Mouse (Mus musculus): ENCODE data around the gene Gsta3. TPM values are rescaled to one million over a fixed set of nuclear protein-coding genes. Genes with fewer than 3 reads are reported as not detected.
"Not testable (repeated sequence)": the region's sequence is repeated elsewhere in the genome, so short reads cannot be mapped to it uniquely, and the experiment has no call there.

The Gsta3 gene
- total and polyA plus RNA-seq, 2 experiments from 2014 or later: 0.34 to 0.67 TPM

GRCm38 (mm10) chr1:21264747-21265146 lies 24.4 kb downstream of the Gsta3 start:
- ATAC-seq (ENCODE audit: insufficient read depth, low read depth): no peak
- WGBS: 77% methylated on average over 8 of the region's 8 CpGs

GRCm38 (mm10) chr1:21266766-21267165 lies 26.4 kb downstream of the Gsta3 start:
- Histone ChIP-seq H3K4me3 (ENCODE audit: low read depth, low read length) (no peak overlapping the region), H3K27ac (ENCODE audit: low read depth) (no peak overlapping the region), H3K4me1 (ENCODE audit: control insufficient read depth, insufficient read depth) (no peaks in the 10 kb centered on the region), H3K36me3 (replicated peaks; ENCODE audit: control insufficient read depth, insufficient read depth, low read length) (no peaks in the 10 kb centered on the region), H3K4me2 (ENCODE audit: low read depth, low read length) (no peak overlapping the region), H3K9ac (replicated peaks; ENCODE audit: low read depth, low read length) (no peak overlapping the region), H3K9me3 (replicated peaks; ENCODE audit: control insufficient read depth, low read length) (no peaks in the 10 kb centered on the region), H3K27me3 (ENCODE audit: control insufficient read depth, insufficient read depth, low read length) (no peaks in the 10 kb centered on the region)
- DNase-seq (ENCODE audit: low spot score): no peak
- WGBS: 87% methylated on average over 1 of the region's 1 CpGs
- TF ChIP-seq CTCF (IDR thresholded peaks at IDR 0.05; ENCODE audit: low read depth): no peak
- no peak for TF ChIP-seq EP300 (IDR thresholded peaks at IDR 0.05; ENCODE audit: low read depth)
- no peak for ATAC-seq (ENCODE audit: insufficient read depth, low read depth)

More at GRCm38 (mm10) chr1:21264747-21265146, 24.4 kb downstream of the Gsta3 start:
- no peak for TF ChIP-seq EP300 (IDR thresholded peaks at IDR 0.05; ENCODE audit: low read depth)
- TF ChIP-seq CTCF (IDR thresholded peaks at IDR 0.05; ENCODE audit: low read depth): no peak
- Histone ChIP-seq H3K27ac (ENCODE audit: low read depth) (no peak overlapping the region), H3K9ac (replicated peaks; ENCODE audit: low read depth, low read length) (no peak overlapping the region), H3K4me3 (ENCODE audit: low read depth, low read length) (no peak overlapping the region), H3K4me1 (ENCODE audit: control insufficient read depth, insufficient read depth) (no peaks in the 10 kb centered on the region), H3K36me3 (replicated peaks; ENCODE audit: control insufficient read depth, insufficient read depth, low read length) (no peaks in the 10 kb centered on the region), H3K4me2 (ENCODE audit: low read depth, low read length) (no peak overlapping the region), H3K9me3 (replicated peaks; ENCODE audit: control insufficient read depth, low read length) (no peaks in the 10 kb centered on the region), H3K27me3 (ENCODE audit: control insufficient read depth, insufficient read depth, low read length) (no peaks in the 10 kb centered on the region)
- no peak for DNase-seq (ENCODE audit: low spot score)

- not testable (repeated sequence) for H3K9ac ChIP-seq (replicated peaks; ENCODE audit: low read depth, low read length); DNase-seq (ENCODE audit: low spot score); H3K27ac ChIP-seq (ENCODE audit: low read depth); H3K4me1 ChIP-seq (ENCODE audit: control insufficient read depth, insufficient read depth); ATAC-seq (ENCODE audit: insufficient read depth, low read depth); H3K9me3 ChIP-seq (replicated peaks; ENCODE audit: control insufficient read depth, low read length); H3K36me3 ChIP-seq (replicated peaks; ENCODE audit: control insufficient read depth, insufficient read depth, low read length); H3K4me2 ChIP-seq (ENCODE audit: low read depth, low read length); H3K27me3 ChIP-seq (ENCODE audit: control insufficient read depth, insufficient read depth, low read length); H3K4me3 ChIP-seq (ENCODE audit: low read depth, low read length)
- WGBS: 79% methylated on average over 6 of the region's 7 CpGs
Measured at GRCm38 (mm10) chr1:21267466-21267865, 27.1 kb downstream of the Gsta3 start.

GRCm38 (mm10) chr1:21271343-21272055 lies 31.1 kb downstream of the Gsta3 start:
- peak overlapping the region; percentile 69 for H3K4me2 ChIP-seq (ENCODE audit: low read depth, low read length)
- WGBS: 16% methylated on average over 18 of the region's 18 CpGs
- TF ChIP-seq EP300 (IDR thresholded peaks at IDR 0.05; ENCODE audit: low read depth) (no peak), CTCF (IDR thresholded peaks at IDR 0.05; ENCODE audit: low read depth) (peak; percentile 69)
- ATAC-seq (ENCODE audit: insufficient read depth, low read depth): peak; percentile 64; the same call in 1 of the 2 replicates
- no peaks in the 10 kb centered on the region for H3K4me1 ChIP-seq (ENCODE audit: control insufficient read depth, insufficient read depth)
- H3K27me3 ChIP-seq (ENCODE audit: control insufficient read depth, insufficient read depth, low read length): no peaks in the 10 kb centered on the region
- no peak overlapping the region for H3K27ac ChIP-seq (ENCODE audit: low read depth)
- H3K4me3 ChIP-seq (ENCODE audit: low read depth, low read length): peak overlapping the region; percentile 39
- H3K9ac ChIP-seq (replicated peaks; ENCODE audit: low read depth, low read length): 0 out of 2 replicates have a peak overlapping the region, but pooled peaks have one; percentile 17
- peak; percentile 55 for DNase-seq (ENCODE audit: low spot score)
- H3K9me3 ChIP-seq (replicated peaks; ENCODE audit: control insufficient read depth, low read length): no peaks in the 10 kb centered on the region
- no peaks in the 10 kb centered on the region for H3K36me3 ChIP-seq (replicated peaks; ENCODE audit: control insufficient read depth, insufficient read depth, low read length)

GRCm38 (mm10) chr1:21272056-21272431 lies 31.7 kb downstream of the Gsta3 start:
- H3K4me2 ChIP-seq (ENCODE audit: low read depth, low read length): peak overlapping the region; percentile 69
- H3K27me3 ChIP-seq (ENCODE audit: control insufficient read depth, insufficient read depth, low read length): no peaks in the 10 kb centered on the region
- 0 out of 2 replicates have a peak overlapping the region, but pooled peaks have one; percentile 17 for H3K9ac ChIP-seq (replicated peaks; ENCODE audit: low read depth, low read length)
- WGBS: 14% methylated on average over 14 of the region's 14 CpGs
- H3K9me3 ChIP-seq (replicated peaks; ENCODE audit: control insufficient read depth, low read length): no peaks in the 10 kb centered on the region
- no peak for TF ChIP-seq CTCF (IDR thresholded peaks at IDR 0.05; ENCODE audit: low read depth)
- no peak for TF ChIP-seq EP300 (IDR thresholded peaks at IDR 0.05; ENCODE audit: low read depth)
- H3K4me3 ChIP-seq (ENCODE audit: low read depth, low read length): peak overlapping the region; percentile 39
- no peak overlapping the region for H3K27ac ChIP-seq (ENCODE audit: low read depth)
- no peaks in the 10 kb centered on the region for H3K4me1 ChIP-seq (ENCODE audit: control insufficient read depth, insufficient read depth)
- no peaks in the 10 kb centered on the region for H3K36me3 ChIP-seq (replicated peaks; ENCODE audit: control insufficient read depth, insufficient read depth, low read length)
- DNase-seq (ENCODE audit: low spot score): no peak
- no peak for ATAC-seq (ENCODE audit: insufficient read depth, low read depth)

- no peak for ATAC-seq (ENCODE audit: insufficient read depth, low read depth)
- TF ChIP-seq EP300 (IDR thresholded peaks at IDR 0.05; ENCODE audit: low read depth) (no peak), CTCF (IDR thresholded peaks at IDR 0.05; ENCODE audit: low read depth) (no peak)
- no peak for DNase-seq (ENCODE audit: low spot score)
- Histone ChIP-seq H3K9ac (replicated peaks; ENCODE audit: low read depth, low read length) (no peak overlapping the region), H3K36me3 (replicated peaks; ENCODE audit: control insufficient read depth, insufficient read depth, low read length) (no peaks in the 10 kb centered on the region), H3K9me3 (replicated peaks; ENCODE audit: control insufficient read depth, low read length) (no peaks in the 10 kb centered on the region), H3K4me1 (ENCODE audit: control insufficient read depth, insufficient read depth) (no peaks in the 10 kb centered on the region), H3K27me3 (ENCODE audit: control insufficient read depth, insufficient read depth, low read length) (no peaks in the 10 kb centered on the region), H3K27ac (ENCODE audit: low read depth) (no peak overlapping the region), H3K4me3 (ENCODE audit: low read depth, low read length) (no peak overlapping the region), H3K4me2 (ENCODE audit: low read depth, low read length) (no peak overlapping the region)
- 88% methylated on average over 6 of the region's 6 CpGs for WGBS
Measured at GRCm38 (mm10) chr1:21273091-21273490, 32.7 kb downstream of the Gsta3 start.

Data from heart, postnatal 0 days (tissue).